Mouse (Mus musculus) neural tube, embryonic 15.5 days (tissue): Measurements from ENCODE around the gene Csrnp3. TPM values are rescaled to one million over a fixed set of nuclear protein-coding genes. Genes with fewer than 3 reads are reported as not detected.

Experiments used
- ATAC-seq: fragments of 200-750 bp; cut with Nextera tagmentation; 2 replicates; pipeline ENCODE4 v1.8.0; 2017; ENCODE audit warnings: mild to moderate bottlenecking, moderate TSS enrichment, moderate library complexity; ENCODE audit not compliant: low FRiP score
- H3K27ac ChIP-seq: fragments of 300-500 bp; sonication (generic); replicated peaks from 2 replicates; pipeline ENCODE4 v1.5.1; 2015; ENCODE audit warnings: mild to moderate bottlenecking, inconsistent platforms
- H3K27me3 ChIP-seq: fragments of 300-500 bp; sonication (generic); replicated peaks from 2 replicates; pipeline ENCODE4 v1.6.1; 2015; ENCODE audit warnings: inconsistent platforms
- H3K36me3 ChIP-seq: fragments of 300-500 bp; sonication (generic); 2 replicates; pipeline ENCODE4 v1.6.1; 2015; ENCODE audit warnings: inconsistent platforms
- H3K4me1 ChIP-seq: fragments of 300-500 bp; sonication (generic); 2 replicates; pipeline ENCODE4 v1.6.1; 2015; ENCODE audit warnings: inconsistent platforms
- H3K4me2 ChIP-seq: fragments of 300-500 bp; sonication (generic); 2 replicates; pipeline ENCODE4 v1.6.1; 2015; ENCODE audit warnings: inconsistent platforms, mild to moderate bottlenecking, moderate library complexity
- H3K4me3 ChIP-seq: fragments of 300-500 bp; sonication (generic); replicated peaks from 2 replicates; pipeline ENCODE4 v1.5.1; 2015; ENCODE audit warnings: mild to moderate bottlenecking, inconsistent platforms
- H3K9ac ChIP-seq: fragments of 300-500 bp; sonication (generic); replicated peaks from 2 replicates; pipeline ENCODE4 v1.6.1; 2015; ENCODE audit warnings: mild to moderate bottlenecking, inconsistent platforms
- H3K9me3 ChIP-seq: fragments of 300-500 bp; sonication (generic); replicated peaks from 2 replicates; pipeline ENCODE4 v1.6.1; 2016; ENCODE audit warnings: inconsistent platforms
- WGBS: fragments of 180-500 bp; shearing (Covaris S2); methylation state at CpG from one replicate; pipeline ENCODE4 v1.1.7; 2015; ENCODE audit warnings: mixed read lengths; 5-methylcytosine and 5-hydroxymethylcytosine counted together
- polyA plus RNA-seq: library from polyadenylated mRNA; unstranded; fragments of >200 nt; fragmentation: Nextera tagmentation; extraction: Ambion mirVana; gene quantifications from 2 replicates; pipeline ENCODE4 v1.2.1, GENCODE M21; 2015

Gene Csrnp3
- polyA plus RNA-seq, 1 experiment from 2014 or later = 49.3 TPM

DNA sequence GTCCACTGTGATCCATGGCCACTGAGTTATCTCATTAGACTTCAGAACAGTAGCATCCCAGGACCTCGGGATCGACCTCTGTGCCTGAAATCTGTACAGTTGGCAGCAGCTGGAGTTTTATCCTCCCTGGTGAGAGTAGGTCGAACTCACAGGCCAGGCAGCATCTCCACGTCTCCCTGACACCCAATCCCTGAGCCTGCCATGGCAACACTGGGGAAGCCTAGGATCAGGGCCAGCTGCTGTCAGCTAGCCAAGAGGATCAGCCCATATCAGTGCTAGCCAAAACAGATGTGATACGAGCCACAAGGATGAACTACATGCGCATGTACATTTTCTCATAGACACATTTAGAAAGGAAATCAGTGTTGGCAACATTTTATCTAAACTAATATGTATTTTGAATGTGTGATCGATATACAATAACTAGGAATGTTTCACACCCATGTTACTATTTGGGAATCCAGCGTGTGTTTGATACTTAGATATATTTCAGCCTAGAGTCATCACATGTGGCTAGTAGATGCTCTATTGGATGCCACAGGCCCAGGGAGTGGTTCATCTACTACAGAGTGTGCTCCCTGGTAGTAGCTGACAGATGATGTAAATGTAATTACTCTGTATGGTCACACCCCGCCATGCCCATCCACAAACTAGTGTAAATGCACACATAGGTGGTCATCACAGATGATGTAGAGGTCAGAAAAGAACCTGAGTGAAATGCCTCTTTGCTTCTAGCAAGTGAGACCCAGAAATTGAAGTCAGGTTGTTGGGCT, 189.5 kb downstream of the Csrnp3 start:
- 0 out of 2 replicates have a peak, but pooled peaks have one; percentile 30 for ATAC-seq
- peaks cover 6% of the 10 kb centered on the region; the same call in 1 of the 2 replicates for H3K4me1 ChIP-seq
- 69% methylated on average over 9 of the region's 9 CpGs for WGBS
- H3K9ac ChIP-seq = no peak overlapping the region
- no peaks in the 10 kb centered on the region for H3K27me3 ChIP-seq
- H3K27ac ChIP-seq = 0 out of 2 replicates have a peak overlapping the region, but pooled peaks have one; percentile 11
- no peaks in the 10 kb centered on the region for H3K9me3 ChIP-seq
- H3K4me3 ChIP-seq = no peak overlapping the region
- H3K36me3 ChIP-seq = no peaks in the 10 kb centered on the region
- H3K4me2 ChIP-seq = no peak overlapping the region

DNA sequence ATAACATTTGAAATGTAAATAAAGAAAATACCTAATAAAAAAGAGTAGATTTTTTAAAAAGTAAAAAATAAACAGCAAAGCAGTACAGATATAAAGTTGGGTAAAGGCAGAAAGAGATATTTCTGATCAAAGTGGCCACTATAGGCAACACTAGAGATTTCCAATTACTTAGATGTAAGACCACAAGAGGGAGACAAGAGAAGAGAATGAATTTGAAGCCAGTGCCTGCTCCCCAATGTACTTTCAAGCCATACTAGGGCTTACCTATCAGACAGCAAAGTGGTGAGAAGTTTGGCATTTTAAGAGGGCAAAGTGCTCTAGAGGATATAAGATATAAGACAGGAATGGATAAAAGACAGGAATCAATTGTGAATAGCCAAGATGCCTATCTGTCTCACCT, 195.0 kb downstream of the Csrnp3 start:
- Histone ChIP-seq H3K9ac (no peak overlapping the region), H3K4me2 (no peak overlapping the region), H3K27me3 (no peaks in the 10 kb centered on the region), H3K27ac (no peak overlapping the region), H3K9me3 (no peaks in the 10 kb centered on the region), H3K36me3 (no peaks in the 10 kb centered on the region), H3K4me1 (peaks cover 20% of the 10 kb centered on the region), H3K4me3 (no peak overlapping the region)
- no peak for ATAC-seq

DNA sequence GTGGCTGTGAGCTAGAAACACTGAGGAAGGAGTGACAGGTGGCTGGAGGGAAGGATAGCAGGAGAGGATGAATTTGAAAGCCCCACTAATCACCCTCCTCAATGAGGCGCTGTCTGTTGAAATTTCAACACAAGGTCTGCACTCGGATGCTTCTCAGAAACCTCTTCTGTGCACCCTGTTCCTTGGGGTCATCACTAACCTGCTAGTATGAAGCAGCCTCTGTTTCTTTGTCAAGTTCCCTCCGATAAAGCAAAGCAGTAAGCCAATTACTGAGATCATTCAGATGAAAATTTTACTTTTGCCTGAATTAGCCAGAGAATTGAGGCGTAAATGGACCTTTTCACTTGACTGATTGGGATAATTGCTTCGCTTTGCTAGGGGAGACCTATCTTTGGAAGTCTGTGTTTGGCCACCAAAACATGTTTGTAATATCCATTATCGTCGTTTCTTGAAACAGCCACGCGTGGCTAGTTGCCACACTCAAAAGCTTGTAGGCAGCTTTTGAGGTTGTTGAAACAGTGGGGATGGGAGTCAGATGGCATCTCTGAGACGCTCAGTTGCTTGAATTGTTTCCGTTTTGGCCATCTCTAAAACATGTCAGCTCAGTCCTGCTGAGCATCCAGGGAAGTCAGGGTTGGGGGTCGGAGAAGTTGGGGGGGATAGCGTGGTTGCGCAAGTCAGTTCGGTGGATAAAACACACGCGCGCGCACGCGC, 195.8 kb downstream of the Csrnp3 start:
- H3K4me3 ChIP-seq = no peak overlapping the region
- peaks cover 20% of the 10 kb centered on the region for H3K4me1 ChIP-seq
- no peak overlapping the region for H3K9ac ChIP-seq
- peak overlapping the region; percentile 45; the same call in 1 of the 2 replicates for H3K27ac ChIP-seq
- ATAC-seq = no peak
- H3K9me3 ChIP-seq = no peaks in the 10 kb centered on the region
- no peak overlapping the region for H3K4me2 ChIP-seq
- 68% methylated on average over 21 of the region's 21 CpGs for WGBS
- no peaks in the 10 kb centered on the region for H3K36me3 ChIP-seq
- H3K27me3 ChIP-seq = no peaks in the 10 kb centered on the region

DNA sequence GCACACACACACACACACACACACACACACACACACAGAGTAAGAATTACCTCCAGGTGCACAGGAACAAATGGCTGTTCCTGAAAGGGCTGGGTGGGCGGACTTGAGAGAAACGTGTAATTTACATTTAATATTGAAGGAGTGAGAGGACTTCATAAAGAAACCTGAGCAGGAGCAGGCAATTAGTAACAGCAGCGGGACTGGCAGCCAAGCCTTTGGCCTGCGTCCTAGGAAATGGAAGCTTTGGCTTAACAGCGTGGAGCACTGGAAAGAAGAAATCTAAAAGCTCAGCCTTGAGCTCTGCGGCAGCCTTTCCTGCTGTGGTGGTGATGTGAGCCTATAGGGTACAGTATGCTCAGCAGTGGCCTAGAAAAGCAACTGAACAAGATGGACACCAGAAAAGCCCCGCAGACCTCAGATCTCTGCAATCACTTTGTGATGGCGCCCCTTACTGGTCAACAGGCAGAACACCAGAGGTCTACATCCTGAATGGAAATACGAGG, 196.4 kb downstream of the Csrnp3 start:
- H3K4me2 ChIP-seq = no peak overlapping the region
- no peaks in the 10 kb centered on the region for H3K36me3 ChIP-seq
- H3K9ac ChIP-seq = no peak overlapping the region
- peak; percentile 79 for ATAC-seq
- H3K4me3 ChIP-seq = no peak overlapping the region
- peaks cover 20% of the 10 kb centered on the region for H3K4me1 ChIP-seq
- no peaks in the 10 kb centered on the region for H3K27me3 ChIP-seq
- peak overlapping the region; percentile 45 for H3K27ac ChIP-seq
- no peaks in the 10 kb centered on the region for H3K9me3 ChIP-seq
- 51% methylated on average over 9 of the region's 9 CpGs for WGBS

DNA sequence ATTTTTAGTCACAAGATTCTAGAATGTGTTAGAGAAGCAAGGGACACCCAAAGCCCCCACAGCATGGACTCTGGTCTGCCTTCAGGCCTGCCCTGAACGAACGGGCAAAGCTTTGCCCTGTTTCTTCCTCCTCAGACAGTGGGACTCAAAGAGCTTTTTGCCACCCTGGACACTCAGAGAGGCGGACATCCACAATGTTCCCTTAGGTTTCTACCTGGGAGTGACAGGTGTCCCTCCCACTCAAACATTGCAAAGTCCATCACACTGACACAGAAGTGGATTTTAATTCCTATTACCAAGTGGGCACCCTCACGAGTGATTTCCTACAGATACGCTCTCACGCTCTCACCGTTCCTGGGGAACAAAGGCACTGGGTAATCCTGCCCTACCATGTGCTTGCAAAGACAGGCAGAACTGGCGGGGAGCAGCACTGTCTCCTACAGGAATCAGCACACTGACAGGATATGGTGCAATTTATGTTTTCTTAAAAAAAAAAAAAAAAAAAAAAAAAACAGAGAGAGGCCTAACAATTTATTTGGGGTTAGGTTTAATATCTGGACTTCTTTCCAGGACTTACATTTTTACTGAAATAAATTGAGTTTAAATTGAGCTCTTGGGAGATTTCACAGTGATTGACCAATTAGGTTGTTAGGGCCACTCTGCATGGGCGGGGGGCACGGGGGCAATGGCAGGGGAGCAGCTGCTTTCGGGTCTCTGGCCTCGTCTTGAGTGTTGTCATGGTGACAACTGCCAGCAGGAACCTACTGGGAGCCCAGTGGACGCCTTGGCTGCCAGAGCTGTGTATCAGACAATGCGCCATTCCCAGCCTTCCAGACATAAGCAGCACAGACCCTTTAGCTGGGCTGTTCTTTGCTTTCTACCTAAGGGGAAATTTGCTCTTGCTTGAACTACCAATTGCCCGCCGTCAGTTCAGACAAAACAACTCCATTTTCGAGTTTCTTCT, 198.2 kb downstream of the Csrnp3 start:
- no peaks in the 10 kb centered on the region for H3K36me3 ChIP-seq
- no peak overlapping the region for H3K4me3 ChIP-seq
- peak; percentile 84 for ATAC-seq
- no peak overlapping the region for H3K9ac ChIP-seq
- H3K4me1 ChIP-seq = peaks cover 20% of the 10 kb centered on the region
- peak overlapping the region; percentile 66 for H3K27ac ChIP-seq
- 24% methylated on average over 17 of the region's 17 CpGs for WGBS
- H3K9me3 ChIP-seq = no peaks in the 10 kb centered on the region
- H3K4me2 ChIP-seq = peak overlapping the region; percentile 20
- no peaks in the 10 kb centered on the region for H3K27me3 ChIP-seq

DNA sequence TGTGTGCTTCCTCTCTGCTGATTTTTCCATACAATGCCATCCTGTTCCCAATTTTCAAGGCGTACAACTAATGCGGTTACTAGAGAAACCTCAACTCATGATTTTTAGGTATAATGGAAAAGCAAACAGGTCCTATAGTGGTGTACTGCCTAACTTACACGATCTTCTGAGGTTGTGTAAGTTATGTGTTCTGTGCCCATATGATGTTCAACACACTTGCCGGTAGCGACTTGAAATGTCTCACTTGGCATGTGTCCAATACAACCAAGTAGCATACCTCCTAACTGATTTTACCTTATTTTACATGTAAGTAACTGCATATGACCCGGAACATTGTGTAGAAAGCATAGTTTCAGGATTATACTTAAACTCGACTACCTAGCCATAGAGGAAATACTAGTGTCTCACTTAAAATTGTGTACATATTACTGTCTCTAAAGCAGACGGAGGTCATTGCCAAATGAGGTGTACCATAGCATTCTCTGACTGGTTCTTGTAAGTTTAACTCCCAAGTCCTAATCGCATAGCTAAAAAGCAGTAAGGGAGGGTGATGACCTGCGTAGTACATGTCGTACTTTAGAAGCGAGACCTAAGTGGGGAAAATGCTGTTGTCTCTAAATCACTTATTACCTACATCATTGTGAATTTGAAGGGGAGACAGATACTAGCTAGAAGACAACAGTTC, 199.0 kb downstream of the Csrnp3 start:
- H3K9ac ChIP-seq = no peak overlapping the region
- 75% methylated on average over 12 of the region's 12 CpGs for WGBS
- peak overlapping the region; percentile 20 for H3K4me2 ChIP-seq
- peaks cover 20% of the 10 kb centered on the region for H3K4me1 ChIP-seq
- no peak overlapping the region for H3K4me3 ChIP-seq
- no peaks in the 10 kb centered on the region for H3K9me3 ChIP-seq
- no peaks in the 10 kb centered on the region for H3K27me3 ChIP-seq
- H3K27ac ChIP-seq = peak overlapping the region; percentile 66
- H3K36me3 ChIP-seq = no peaks in the 10 kb centered on the region
- no peak for ATAC-seq

DNA sequence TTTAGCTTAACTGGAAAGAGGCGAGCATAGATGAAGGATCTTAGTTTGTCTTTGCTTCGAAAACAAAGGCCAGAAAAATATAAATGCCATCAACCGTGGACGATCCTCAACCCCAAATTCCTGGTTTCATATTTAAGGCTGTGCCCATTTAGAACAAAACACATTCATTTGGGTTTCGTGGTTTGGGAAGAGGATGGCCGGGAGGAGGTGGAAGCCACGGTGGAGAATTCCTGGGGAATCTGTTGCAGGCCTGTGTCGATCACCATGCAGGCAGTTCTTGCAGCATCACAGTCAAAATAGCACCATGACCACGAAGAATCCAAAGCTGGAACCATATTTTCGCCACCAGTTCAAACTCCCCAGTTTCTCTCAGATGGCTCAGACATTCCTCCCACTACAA, 217.7 kb downstream of the Csrnp3 start:
- ATAC-seq = no peak
- no peak overlapping the region for H3K9ac ChIP-seq
- H3K4me3 ChIP-seq = no peak overlapping the region
- H3K27me3 ChIP-seq = no peaks in the 10 kb centered on the region
- no peaks in the 10 kb centered on the region for H3K9me3 ChIP-seq
- no peak overlapping the region for H3K4me2 ChIP-seq
- WGBS = 92% methylated on average over 10 of the region's 10 CpGs
- H3K36me3 ChIP-seq = no peaks in the 10 kb centered on the region
- H3K27ac ChIP-seq = no peak overlapping the region
- no peaks in the 10 kb centered on the region for H3K4me1 ChIP-seq

DNA sequence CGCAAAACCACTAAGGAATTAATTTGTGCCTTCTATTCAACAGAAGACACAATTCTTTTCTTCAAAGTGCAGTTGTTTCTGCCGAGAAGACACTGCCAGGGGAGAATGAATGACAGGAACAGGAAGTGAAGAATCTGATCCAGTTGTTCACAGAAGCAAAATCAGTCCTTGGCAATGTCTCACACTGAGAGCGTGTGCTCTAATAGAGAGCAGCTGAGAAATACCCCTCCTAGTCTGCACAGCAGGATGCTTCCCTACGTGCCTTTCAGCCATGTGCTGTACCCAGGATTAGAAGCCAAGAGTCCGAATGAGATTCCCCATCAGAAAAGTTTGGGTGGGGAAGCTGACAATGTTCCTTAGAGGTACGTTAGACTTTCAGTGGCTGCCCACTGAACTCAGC, 223.9 kb downstream of the Csrnp3 start:
- no peaks in the 10 kb centered on the region for H3K36me3 ChIP-seq
- 42% methylated on average over 6 of the region's 6 CpGs for WGBS

DNA sequence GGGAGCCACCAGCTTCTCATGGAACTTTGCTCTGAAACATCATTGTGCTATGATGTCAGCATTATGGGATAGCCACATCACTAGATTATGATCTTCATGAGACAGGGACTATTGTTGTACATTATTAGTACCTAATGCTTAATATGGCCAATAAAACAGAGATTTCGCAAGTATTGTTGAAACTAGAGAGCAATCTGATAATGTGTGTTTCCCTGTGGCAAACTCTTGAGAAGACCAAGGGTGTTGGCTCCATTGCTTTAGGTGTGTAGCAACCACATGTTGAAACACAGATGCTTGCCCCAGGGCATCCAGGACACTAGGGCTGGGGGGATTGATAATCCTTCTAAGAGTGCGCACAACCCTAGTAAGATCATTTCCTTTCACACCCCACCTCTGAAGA, 235.2 kb downstream of the Csrnp3 start:
- Histone ChIP-seq H3K4me3 (no peak overlapping the region), H3K27ac (no peak overlapping the region), H3K27me3 (no peaks in the 10 kb centered on the region), H3K4me1 (no peaks in the 10 kb centered on the region), H3K36me3 (no peaks in the 10 kb centered on the region), H3K9ac (no peak overlapping the region), H3K9me3 (no peaks in the 10 kb centered on the region), H3K4me2 (no peak overlapping the region)
- 99% methylated on average over 2 of the region's 2 CpGs for WGBS
- no peak for ATAC-seq

More for the DNA sequence above, 223.9 kb downstream of the Csrnp3 start:
- ATAC-seq = no peak
- Histone ChIP-seq H3K27ac (no peak overlapping the region), H3K27me3 (no peaks in the 10 kb centered on the region), H3K4me3 (no peak overlapping the region), H3K4me1 (no peaks in the 10 kb centered on the region), H3K9ac (no peak overlapping the region), H3K4me2 (no peak overlapping the region), H3K9me3 (no peaks in the 10 kb centered on the region)
